Mouse (Mus musculus) G1E (cell line): ENCODE results near the gene Stk4. TPM values are rescaled to one million over a fixed set of nuclear protein-coding genes. Genes with fewer than 3 reads are reported as not detected.

Experiments
- ATAC-seq: 2 replicates; pipeline ENCODE4 v1.8.0; 2016; ENCODE audit warnings: mild to moderate bottlenecking; ENCODE audit not compliant: insufficient number of reproducible peaks, poor library complexity, low FRiP score, severe bottlenecking; ENCODE audit errors: extremely low read depth
- DNase-seq: peaks from one replicate; pipeline ENCODE4 v3.0.0; 2012; ENCODE audit warnings: low spot score
- H3K27me3 ChIP-seq: 2 replicates; pipeline ENCODE4 v1.6.1; 2012; ENCODE audit warnings: mild to moderate bottlenecking, low read length, inconsistent platforms; ENCODE audit not compliant: insufficient read depth
- H3K36me3 ChIP-seq: replicated peaks from 2 replicates; pipeline ENCODE3; 2012; ENCODE audit warnings: mild to moderate bottlenecking, inconsistent platforms
- H3K4me1 ChIP-seq: 2 replicates; pipeline ENCODE4 v1.6.1; 2012; ENCODE audit warnings: low read depth, low read length, inconsistent platforms, mixed read lengths; ENCODE audit not compliant: insufficient read depth
- H3K4me3 ChIP-seq: 2 replicates; pipeline ENCODE4 v1.5.1; 2012; ENCODE audit warnings: low read depth, mild to moderate bottlenecking, inconsistent platforms, low read length, moderate library complexity, mixed read lengths
- H3K9me3 ChIP-seq: replicated peaks from 2 replicates; pipeline ENCODE4 v1.6.1; 2012; ENCODE audit warnings: inconsistent platforms
- CTCF ChIP-seq: IDR thresholded peaks from 2 replicates; pipeline ENCODE4 v1.5.1; 2012; ENCODE audit warnings: low read depth, low read length, inconsistent platforms, mixed read lengths
- GATA1 ChIP-seq: IDR thresholded peaks from 2 replicates; pipeline ENCODE4 v1.6.1; 2012; ENCODE audit warnings: borderline replicate concordance, low read length, inconsistent platforms, mixed read lengths
- GATA2 ChIP-seq: IDR thresholded peaks from 2 replicates; pipeline ENCODE4 v1.6.1; 2012; ENCODE audit warnings: low read depth, low read length, inconsistent platforms, borderline replicate concordance
- POLR2AphosphoS5 ChIP-seq: IDR thresholded peaks from 2 replicates; pipeline ENCODE4 v1.6.1; 2012; ENCODE audit warnings: low read depth, low read length, inconsistent platforms; ENCODE audit not compliant: insufficient replicate concordance
- TAL1 ChIP-seq: conservative IDR thresholded peaks from 2 replicates; pipeline ENCODE4 v1.6.1; 2012; ENCODE audit warnings: low read depth, low read length, inconsistent platforms, mixed read lengths
- polyA plus RNA-seq: library from polyadenylated mRNA; stranded (reverse); fragments of >175 nt; gene quantifications from 2 replicates; pipeline ENCODE4 v1.2.3, GENCODE M21; 2012
- total RNA-seq, 2 experiments: library from RNA; stranded (forward) in 1 of 2; stranded (reverse) in 1 of 2; fragments of 200-1000 nt in 1 of 2; fragments of >200 nt in 1 of 2; fragmentation: Nextera tagmentation in 1 of 2; gene quantifications; 2 replicates each; pipeline ENCODE4 v1.2.3; 2014 to 2017

Gene Stk4
- total and polyA plus RNA-seq, 3 experiments = 86.5 to 247 (median 214) TPM

GRCm38 (mm10) chr2:164114051-164114450 lies 43.9 kb downstream of the Stk4 start:
- ATAC-seq = no peak
- Histone ChIP-seq H3K36me3 (peaks cover 84% of the 10 kb centered on the region), H3K4me1 (no peaks in the 10 kb centered on the region)

GRCm38 (mm10) chr2:164115531-164115930 lies 45.4 kb downstream of the Stk4 start:
- Histone ChIP-seq H3K36me3 (peaks cover 88% of the 10 kb centered on the region), H3K9me3 (no peaks in the 10 kb centered on the region), H3K4me3 (no peak overlapping the region), H3K4me1 (no peaks in the 10 kb centered on the region), H3K27me3 (no peaks in the 10 kb centered on the region)
- TF ChIP-seq POLR2AphosphoS5 (no peak), CTCF (no peak), GATA1 (no peak), GATA2 (no peak), TAL1 (no peak)
- DNase-seq = no peak
- ATAC-seq = no peak

More at GRCm38 (mm10) chr2:164114051-164114450, 43.9 kb downstream of the Stk4 start:
- Histone ChIP-seq H3K27me3 (no peaks in the 10 kb centered on the region), H3K4me3 (no peak overlapping the region), H3K9me3 (no peaks in the 10 kb centered on the region)
- TF ChIP-seq TAL1 = no peak
- TF ChIP-seq POLR2AphosphoS5 = no peak
- no peak for TF ChIP-seq GATA1
- TF ChIP-seq GATA2 = no peak
- TF ChIP-seq CTCF = no peak
- DNase-seq = no peak

GRCm38 (mm10) chr2:164119503-164119902 lies 49.4 kb downstream of the Stk4 start:
- Histone ChIP-seq H3K9me3 (no peaks in the 10 kb centered on the region), H3K27me3 (no peaks in the 10 kb centered on the region), H3K4me3 (no peak overlapping the region), H3K4me1 (no peaks in the 10 kb centered on the region), H3K36me3 (peaks cover 86% of the 10 kb centered on the region)
- TF ChIP-seq GATA1 (no peak), GATA2 (no peak), POLR2AphosphoS5 (no peak), CTCF (no peak), TAL1 (no peak)
- DNase-seq (no peak), ATAC-seq (no peak)

- TF ChIP-seq CTCF = no peak
- TF ChIP-seq GATA1 = no peak
- no peak for TF ChIP-seq TAL1
- TF ChIP-seq POLR2AphosphoS5 = no peak
- TF ChIP-seq GATA2 = no peak
- Histone ChIP-seq H3K9me3 (no peaks in the 10 kb centered on the region), H3K36me3 (peaks cover 86% of the 10 kb centered on the region), H3K4me1 (peaks cover 3% of the 10 kb centered on the region; the same call in 1 of the 2 replicates), H3K27me3 (no peaks in the 10 kb centered on the region), H3K4me3 (no peak overlapping the region)
- no peak for ATAC-seq
- DNase-seq = no peak
Measured at GRCm38 (mm10) chr2:164123169-164123766, 53.1 kb downstream of the Stk4 start.

GRCm38 (mm10) chr2:164126533-164126955 lies 56.4 kb downstream of the Stk4 start:
- H3K4me1 ChIP-seq = peaks cover 3% of the 10 kb centered on the region; the same call in 1 of the 2 replicates
- DNase-seq = no peak

GRCm38 (mm10) chr2:164127297-164127696 lies 57.2 kb downstream of the Stk4 start:
- H3K36me3 ChIP-seq = peaks cover 90% of the 10 kb centered on the region
- no peak overlapping the region for H3K4me3 ChIP-seq
- no peaks in the 10 kb centered on the region for H3K27me3 ChIP-seq
- H3K4me1 ChIP-seq = peaks cover 3% of the 10 kb centered on the region; the same call in 1 of the 2 replicates
- TF ChIP-seq CTCF (no peak), POLR2AphosphoS5 (no peak), GATA2 (no peak), TAL1 (no peak), GATA1 (no peak)
- no peak for ATAC-seq
- DNase-seq = no peak
- no peaks in the 10 kb centered on the region for H3K9me3 ChIP-seq

More at GRCm38 (mm10) chr2:164126533-164126955, 56.4 kb downstream of the Stk4 start:
- TF ChIP-seq POLR2AphosphoS5 = no peak
- no peaks in the 10 kb centered on the region for H3K27me3 ChIP-seq
- no peak overlapping the region for H3K4me3 ChIP-seq
- no peak for ATAC-seq
- peaks cover 90% of the 10 kb centered on the region for H3K36me3 ChIP-seq
- H3K9me3 ChIP-seq = no peaks in the 10 kb centered on the region

GRCm38 (mm10) chr2:164128576-164129411 lies 58.7 kb downstream of the Stk4 start:
- Histone ChIP-seq H3K9me3 (no peaks in the 10 kb centered on the region), H3K4me1 (peaks cover 3% of the 10 kb centered on the region; the same call in 1 of the 2 replicates), H3K4me3 (no peak overlapping the region), H3K27me3 (no peaks in the 10 kb centered on the region), H3K36me3 (peaks cover 89% of the 10 kb centered on the region)
- no peak for TF ChIP-seq GATA1
- TF ChIP-seq CTCF = no peak
- no peak for TF ChIP-seq TAL1
- TF ChIP-seq GATA2 = no peak
- ATAC-seq = no peak
- DNase-seq = no peak
